Mouse (Mus musculus) cerebral cortex, adult 2 months (tissue): ENCODE measurements around the gene Dcaf6.

ENCODE experiments used
- WGBS: fragments of 180-500 bp; shearing (Covaris S2); methylation state at CpG from one replicate; pipeline ENCODE4 v1.1.7; 2018; 5-methylcytosine and 5-hydroxymethylcytosine counted together

Gene Dcaf6

DNA sequence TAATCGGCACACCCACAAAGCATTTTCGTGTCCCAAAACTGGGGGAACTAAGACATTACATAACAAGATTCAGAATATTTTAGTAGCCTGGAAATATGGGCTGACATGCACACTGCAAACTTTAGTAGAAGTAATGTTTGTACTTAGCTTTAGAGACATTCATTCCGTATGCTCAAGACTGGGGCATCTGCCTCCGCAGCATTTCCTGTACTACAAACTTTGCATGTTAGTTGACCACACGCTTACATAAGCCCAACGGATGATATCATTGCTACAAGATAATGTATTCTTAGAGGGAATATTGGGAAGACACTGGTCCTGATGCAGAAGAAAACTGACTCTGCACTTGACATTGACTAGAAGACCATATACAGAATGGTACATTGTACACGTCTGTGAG lies 155.9 kb downstream of the Dcaf6 start:
- WGBS = 62% methylated on average over 7 of the region's 7 CpGs

DNA sequence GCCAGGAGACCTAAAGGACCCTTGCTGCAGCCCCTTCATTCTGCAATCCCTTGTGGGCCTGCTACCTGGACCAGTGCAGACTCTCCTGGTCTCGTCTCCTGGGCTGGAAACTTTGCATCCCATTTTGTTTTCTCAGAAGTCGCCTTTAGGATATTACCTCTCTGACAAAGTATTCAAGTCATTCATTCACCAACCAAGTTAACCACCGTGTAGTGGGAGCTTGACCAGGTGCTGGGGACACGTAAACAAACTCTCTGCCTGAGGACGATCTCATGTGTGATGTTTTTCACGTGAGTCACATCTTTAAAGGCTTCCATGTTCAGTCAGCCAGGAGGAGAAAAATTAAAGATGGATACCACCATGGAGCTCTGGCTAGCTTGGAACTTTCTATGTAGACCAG lies 157.1 kb downstream of the Dcaf6 start:
- WGBS = 84% methylated on average over 6 of the region's 6 CpGs

DNA sequence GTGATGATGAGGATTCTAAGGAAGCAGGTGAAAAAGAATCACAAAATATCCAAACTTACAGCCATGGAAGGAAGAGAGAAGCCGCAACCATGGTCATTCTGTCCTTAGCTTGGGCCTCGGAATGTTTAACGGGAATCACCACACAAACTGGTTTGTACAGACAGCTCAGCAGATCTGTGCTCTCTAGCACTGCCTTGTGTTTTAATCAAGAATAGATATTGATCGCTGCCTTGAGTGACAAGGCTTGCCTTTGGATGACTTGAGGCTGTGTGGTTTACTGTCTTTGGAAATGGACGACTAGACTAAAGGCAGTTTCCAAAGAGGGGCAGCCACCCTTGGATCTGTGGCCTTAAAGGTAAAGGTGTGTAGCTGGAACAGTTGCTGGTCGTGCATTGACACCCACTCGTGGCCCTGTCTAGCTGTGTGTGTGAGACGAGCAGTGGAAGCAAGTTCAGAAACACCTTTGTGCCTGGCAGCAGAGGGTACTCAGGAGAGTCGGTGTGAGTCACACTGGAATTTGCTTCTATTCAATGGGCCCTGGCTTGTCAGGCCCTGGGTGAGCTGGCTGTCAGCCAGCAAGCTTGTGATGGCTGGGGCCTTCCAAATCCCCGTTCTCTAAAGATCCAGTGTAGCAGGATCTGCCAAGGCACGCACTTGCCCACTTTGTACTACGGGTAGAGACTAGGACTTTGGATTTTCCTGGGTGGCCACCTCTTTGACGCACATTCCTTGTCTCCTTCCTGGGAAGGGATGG lies 157.6 kb downstream of the Dcaf6 start:
- WGBS = 65% methylated on average over 13 of the region's 13 CpGs

DNA sequence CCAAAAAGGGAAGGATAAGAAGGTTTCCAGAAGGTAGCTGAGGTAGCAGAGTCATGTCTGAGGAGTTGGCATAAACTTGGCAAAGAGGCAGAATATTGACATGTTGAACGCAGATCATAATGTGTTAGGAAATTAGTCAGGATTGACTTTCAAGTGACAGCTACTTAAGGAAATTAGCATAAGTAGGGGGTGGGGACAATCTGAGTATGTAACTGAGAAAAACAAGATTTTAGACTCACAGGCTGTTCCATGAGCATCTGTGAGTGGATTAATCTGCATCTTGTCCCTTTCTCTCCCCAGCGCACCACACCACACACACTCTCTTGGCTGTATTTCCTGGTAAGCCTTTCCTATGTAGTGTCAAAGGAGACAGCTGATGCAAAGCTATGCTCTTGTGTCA lies 158.7 kb downstream of the Dcaf6 start:
- 81% methylated on average over 2 of the region's 2 CpGs for WGBS

DNA sequence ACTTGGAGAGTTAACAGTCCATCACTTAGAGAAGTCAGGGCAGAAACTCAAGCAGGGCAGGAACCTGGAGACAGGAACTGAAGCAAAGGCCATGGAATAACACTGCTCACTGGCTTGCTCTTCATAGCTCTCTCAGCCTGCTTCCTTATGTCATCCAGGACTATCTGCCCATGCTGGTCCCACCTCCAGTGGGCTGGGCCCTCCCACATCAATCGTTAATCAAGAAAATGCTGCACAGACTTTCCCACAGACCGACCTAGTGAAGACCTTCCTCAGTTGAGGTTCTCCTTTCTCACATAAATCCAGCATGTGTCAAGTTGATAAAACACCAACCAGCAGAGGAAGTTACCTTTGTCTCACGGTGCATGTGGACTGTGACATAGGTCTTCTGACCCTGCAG lies 159.2 kb downstream of the Dcaf6 start:
- 78% methylated on average over 3 of the region's 3 CpGs for WGBS

DNA sequence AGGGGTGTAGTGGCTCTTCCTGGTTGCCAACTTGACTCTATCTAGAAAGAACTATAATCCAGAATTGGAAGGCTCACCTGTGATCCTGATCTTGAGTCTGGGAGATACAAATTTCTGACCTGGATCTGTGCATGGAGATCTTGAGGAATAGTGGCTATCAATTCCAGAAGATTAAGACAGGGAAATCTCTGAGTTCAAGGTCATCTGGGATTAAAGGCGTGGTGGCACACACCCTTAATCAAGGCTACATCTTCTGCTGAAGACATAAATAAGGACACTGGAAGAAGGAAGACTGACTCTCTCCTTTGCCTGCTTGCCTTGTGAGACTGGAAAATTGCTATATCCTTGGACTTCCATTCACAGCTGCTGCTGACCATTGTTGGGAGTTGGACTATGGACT lies 164.8 kb downstream of the Dcaf6 start, which contains the start of gene Gpr161:
TSS of gene Gpr161 (plus strand) at position 301 of the 400 bp plus-strand sequence.
- 100% methylated on average over 1 of the region's 1 CpGs for WGBS

DNA sequence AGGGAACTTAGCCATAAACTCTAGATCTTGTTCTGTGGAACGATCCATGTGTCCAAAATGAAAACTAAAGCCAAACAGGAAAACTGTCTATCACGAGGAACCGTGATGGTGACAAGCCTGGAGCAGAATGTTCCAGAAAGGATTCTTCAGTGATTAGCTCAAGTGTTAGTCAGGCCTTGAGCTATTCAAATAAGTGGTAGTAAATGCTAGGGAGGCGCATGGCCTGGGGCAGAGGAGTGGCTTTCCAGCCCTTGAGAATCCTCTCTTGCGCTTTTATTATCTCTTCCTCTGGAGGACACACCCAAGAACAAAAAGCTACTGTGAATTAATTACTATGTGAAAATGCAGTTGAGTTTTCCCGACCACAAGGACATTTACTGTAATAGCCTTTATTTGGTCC lies 168.7 kb downstream of the Dcaf6 start:
- WGBS = 85% methylated on average over 6 of the region's 6 CpGs

DNA sequence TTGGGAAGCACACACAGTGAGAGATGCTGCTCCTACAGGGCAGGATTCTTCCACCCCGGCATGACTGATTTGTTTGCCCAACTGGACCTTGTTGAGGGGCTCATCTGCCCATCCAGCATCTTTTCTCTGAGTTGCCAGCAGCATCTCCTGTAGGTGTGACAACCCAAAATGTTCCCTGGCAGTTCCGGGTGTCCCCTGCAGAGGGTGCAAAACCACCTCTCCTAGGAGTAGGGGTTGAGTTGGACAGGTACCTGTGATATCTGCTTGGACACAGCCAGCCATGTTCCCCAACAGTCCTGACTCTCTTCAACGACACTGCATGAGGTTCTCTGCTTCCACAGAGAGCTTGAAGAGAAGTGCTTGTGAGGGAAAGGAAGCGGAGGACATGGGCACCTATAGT lies 170.4 kb downstream of the Dcaf6 start:
- 90% methylated on average over 4 of the region's 4 CpGs for WGBS

DNA sequence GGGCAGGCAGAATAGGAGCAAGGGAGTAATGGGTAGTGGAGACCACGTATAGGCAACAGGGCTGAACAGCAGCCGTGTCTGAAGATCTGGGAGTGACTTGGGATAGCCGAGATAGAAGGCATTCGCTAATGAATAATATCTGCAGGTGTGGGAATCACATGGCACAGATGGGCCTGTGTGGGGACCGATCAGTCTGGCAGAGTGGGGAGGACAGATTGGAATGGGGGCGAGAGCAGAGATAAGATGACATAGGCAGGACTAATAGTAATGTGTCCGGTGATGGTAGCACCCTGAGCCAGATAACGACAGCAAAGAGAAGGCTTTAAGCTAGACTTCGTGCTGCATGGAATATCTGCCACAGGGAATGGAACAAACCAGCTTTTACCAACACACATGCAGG lies 172.1 kb downstream of the Dcaf6 start:
- WGBS = 88% methylated on average over 9 of the region's 9 CpGs

DNA sequence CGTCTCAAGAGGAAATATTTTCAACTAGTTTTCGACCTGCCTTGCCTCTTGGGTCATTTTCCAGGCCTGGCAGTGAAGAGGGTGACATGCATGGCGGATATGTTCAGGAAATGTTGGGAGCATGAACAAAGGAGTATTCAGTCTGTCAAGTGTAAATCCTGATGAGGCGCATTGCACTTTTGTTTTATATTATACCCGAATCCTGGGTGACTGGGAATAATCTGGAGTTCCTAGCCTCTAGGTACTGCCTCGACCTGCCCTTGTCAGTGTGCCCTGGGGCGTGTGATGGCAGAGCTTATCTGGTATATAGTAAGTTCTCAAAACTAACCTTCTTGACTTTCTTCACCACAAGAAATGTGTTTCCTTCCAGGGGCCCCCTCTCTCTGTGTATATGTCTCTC lies 176.2 kb downstream of the Dcaf6 start:
- WGBS = 76% methylated on average over 7 of the region's 7 CpGs

DNA sequence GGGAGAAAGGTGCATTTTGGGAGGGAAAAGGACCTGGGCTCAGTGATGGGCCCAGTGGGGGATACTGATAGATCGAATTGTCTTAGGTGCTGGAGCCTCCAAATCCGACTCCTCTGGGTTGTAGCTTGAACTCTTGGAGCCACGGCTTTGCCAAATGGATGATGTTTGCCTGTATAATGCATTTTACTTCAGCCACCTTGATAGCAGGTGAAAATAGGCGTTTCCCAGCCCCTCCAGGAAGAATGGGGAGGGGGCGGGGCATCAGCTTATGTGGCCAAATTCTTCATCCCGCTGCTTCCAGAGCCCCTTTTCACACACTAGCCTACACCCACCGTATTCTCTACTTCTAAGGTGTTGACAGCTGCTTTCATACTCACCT lies 177.3 kb downstream of the Dcaf6 start:
- WGBS = 38% methylated on average over 7 of the region's 7 CpGs

DNA sequence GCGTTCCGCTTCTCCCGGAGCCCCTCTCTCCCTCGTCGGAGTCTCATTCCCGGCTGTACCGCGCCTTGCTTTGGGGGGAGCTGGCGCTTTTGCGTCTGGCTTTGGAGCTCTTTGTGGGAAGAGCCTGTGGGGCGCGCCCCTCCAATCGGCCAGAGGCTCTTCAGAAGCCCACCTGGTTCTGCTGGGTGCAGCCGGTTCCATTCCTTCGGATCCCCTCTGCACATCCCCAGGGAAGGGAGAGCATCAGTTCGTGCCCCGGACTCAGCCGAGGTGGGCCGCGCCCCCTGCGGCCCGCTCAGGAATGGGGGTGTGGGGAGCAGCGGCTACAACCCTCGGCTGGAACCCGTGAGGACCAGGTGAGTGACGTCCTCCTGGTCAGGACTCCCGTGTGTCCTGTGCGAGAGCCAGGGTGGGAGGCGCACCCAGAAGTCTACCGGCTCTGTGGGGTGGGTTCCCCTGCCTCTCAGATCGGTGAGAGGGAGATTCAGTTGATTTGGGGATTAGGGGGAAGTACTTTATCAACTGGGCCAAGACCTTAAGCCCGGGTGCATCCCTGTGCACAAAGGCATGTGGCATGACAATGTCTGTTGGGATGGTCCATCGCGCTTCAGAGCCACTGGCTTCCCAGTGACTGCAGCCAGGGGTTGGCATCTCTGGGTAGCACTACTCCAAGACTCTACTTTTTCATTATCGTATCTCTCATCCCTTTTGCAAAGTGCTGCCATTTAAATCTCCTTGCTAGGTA lies 177.9 kb downstream of the Dcaf6 start:
- WGBS = 2% methylated on average over 35 of the region's 35 CpGs

DNA sequence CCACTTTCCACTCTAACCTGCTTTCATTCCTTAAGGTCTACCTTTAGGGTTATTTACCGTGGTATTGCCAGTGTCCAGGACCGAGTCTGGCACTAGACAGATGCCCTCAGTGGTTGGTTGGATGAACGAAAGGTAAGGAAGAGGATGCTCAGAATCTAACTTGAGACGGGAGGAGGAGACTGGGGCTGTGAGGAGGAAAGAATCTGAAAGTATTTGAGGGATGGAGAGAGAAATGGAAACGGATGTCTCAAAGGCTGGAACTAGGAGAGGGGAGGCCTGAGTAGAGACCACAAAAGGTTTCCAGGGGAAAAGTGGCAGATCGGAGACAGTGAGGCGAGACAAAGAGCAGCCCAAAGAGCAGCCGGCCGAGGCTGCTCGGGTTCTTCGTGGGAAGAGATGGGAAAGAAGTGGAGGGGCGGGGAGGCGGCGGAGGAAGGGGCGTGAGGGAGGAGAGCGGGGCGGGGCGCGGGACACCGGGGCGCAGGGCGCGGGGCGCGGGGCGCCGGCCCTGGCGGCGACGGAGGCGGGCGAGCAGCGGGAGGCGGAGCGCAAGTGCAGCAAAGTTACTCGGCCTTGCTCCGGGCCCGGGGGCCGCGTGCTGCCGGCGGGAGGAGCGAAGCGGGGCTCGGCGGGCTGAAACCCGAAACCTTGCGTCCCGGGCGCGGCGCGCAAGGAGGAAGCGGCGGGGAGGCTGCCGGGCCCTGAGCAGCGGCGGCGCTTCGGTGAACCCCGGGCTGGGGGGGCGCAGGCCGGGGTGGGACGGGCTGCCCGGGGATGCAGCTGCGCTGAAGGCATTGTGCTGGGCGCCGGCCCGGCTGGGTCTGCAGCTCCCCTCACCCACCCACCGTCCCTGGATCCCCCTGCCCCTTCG lies 178.7 kb downstream of the Dcaf6 start:
- 2% methylated on average over 64 of the region's 71 CpGs for WGBS

DNA sequence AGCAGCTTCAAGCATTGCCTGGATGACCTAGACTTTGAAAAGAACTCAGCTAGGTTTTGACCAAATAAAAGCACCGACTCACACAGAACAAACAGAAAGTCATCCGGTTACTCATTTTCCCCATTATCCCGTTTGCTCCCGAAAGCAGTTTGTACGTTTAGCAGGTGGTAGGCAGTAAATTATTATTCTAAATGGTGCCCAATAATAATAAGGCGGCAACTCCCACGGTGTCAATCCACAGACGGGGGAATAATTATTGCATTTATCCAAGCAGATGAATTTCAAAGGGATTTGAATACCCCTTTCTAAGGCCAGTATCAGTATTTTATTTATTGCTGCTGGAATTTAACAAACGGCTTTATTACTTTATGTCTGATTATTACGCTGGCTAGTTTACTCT lies 179.5 kb downstream of the Dcaf6 start:
- WGBS = 63% methylated on average over 10 of the region's 10 CpGs
